Mouse (Mus musculus): ENCODE data around the gene Hfe2.
"Not testable (repeated sequence)": the region's sequence is repeated elsewhere in the genome, so short reads cannot be mapped to it uniquely, and the experiment has no call there.

Hfe2 gene

GRCm38 (mm10) chr3:96496216-96496615 is 28.8 kb upstream of the Hfe2 start:
- peak; percentile 32 for DNase-seq (ENCODE audit: low spot score)

GRCm38 (mm10) chr3:96496620-96497275 is 28.2 kb upstream of the Hfe2 start:
- peak; percentile 42 for DNase-seq (ENCODE audit: low spot score)

GRCm38 (mm10) chr3:96497451-96498028 is 27.4 kb upstream of the Hfe2 start:
- DNase-seq (ENCODE audit: low spot score) = peak; percentile 76

- DNase-seq (ENCODE audit: low spot score) = peak; percentile 35
Observed at GRCm38 (mm10) chr3:96498476-96499245, 26.3 kb upstream of the Hfe2 start.

GRCm38 (mm10) chr3:96499481-96500288 is 25.3 kb upstream of the Hfe2 start:
- peak; percentile 82 for DNase-seq (ENCODE audit: low spot score)

GRCm38 (mm10) chr3:96500289-96500621 is 24.7 kb upstream of the Hfe2 start:
- peak; percentile 93 for DNase-seq (ENCODE audit: low spot score)

GRCm38 (mm10) chr3:96500691-96501265 is 24.2 kb upstream of the Hfe2 start:
- peak; percentile 88 for DNase-seq (ENCODE audit: low spot score)

GRCm38 (mm10) chr3:96501391-96502115 is 23.4 kb upstream of the Hfe2 start:
- peak; percentile 95 for DNase-seq (ENCODE audit: low spot score)

GRCm38 (mm10) chr3:96502181-96503082 is 22.5 kb upstream of the Hfe2 start:
- peak; percentile 44 for DNase-seq (ENCODE audit: low spot score)

- peak; percentile 79 for DNase-seq (ENCODE audit: low spot score)
Observed at GRCm38 (mm10) chr3:96503083-96503450, 21.9 kb upstream of the Hfe2 start.

GRCm38 (mm10) chr3:96503946-96504345 is 21.0 kb upstream of the Hfe2 start:
- no peak for DNase-seq (ENCODE audit: low spot score)

GRCm38 (mm10) chr3:96504931-96505330 is 20.0 kb upstream of the Hfe2 start:
- no peak for DNase-seq (ENCODE audit: low spot score)

GRCm38 (mm10) chr3:96506396-96507047 is 18.4 kb upstream of the Hfe2 start:
- DNase-seq (ENCODE audit: low spot score) = no peak

GRCm38 (mm10) chr3:96507966-96508365 is 17.0 kb upstream of the Hfe2 start:
- not testable (repeated sequence) for DNase-seq (ENCODE audit: low spot score)

- DNase-seq (ENCODE audit: low spot score) = no peak
Observed at GRCm38 (mm10) chr3:96520171-96520570, 4.8 kb upstream of the Hfe2 start.

GRCm38 (mm10) chr3:96522149-96522548 is 2.8 kb upstream of the Hfe2 start:
- peak; percentile 39 for DNase-seq (ENCODE audit: low spot score)

GRCm38 (mm10) chr3:96524028-96524810 is 753 bp upstream of the Hfe2 start:
- no peak for DNase-seq (ENCODE audit: low spot score)

GRCm38 (mm10) chr3:96526013-96526762 is 1.2 kb downstream of the Hfe2 start:
- DNase-seq (ENCODE audit: low spot score) = no peak

All from testis, postnatal 10 days (tissue).